Mouse (Mus musculus) frontal cortex, postnatal 14 days (tissue): ENCODE results near the gene Slc4a4.
A peak's percentile ranks its signal among the peaks of the same experiment; 100 is the strongest.

Source experiments
- DNase-seq, 2 experiments: peaks; one replicate each; pipeline ENCODE4 v3.0.0; 2022; ENCODE audit warnings: low spot score in 2 of 2

The Slc4a4 gene

DNA sequence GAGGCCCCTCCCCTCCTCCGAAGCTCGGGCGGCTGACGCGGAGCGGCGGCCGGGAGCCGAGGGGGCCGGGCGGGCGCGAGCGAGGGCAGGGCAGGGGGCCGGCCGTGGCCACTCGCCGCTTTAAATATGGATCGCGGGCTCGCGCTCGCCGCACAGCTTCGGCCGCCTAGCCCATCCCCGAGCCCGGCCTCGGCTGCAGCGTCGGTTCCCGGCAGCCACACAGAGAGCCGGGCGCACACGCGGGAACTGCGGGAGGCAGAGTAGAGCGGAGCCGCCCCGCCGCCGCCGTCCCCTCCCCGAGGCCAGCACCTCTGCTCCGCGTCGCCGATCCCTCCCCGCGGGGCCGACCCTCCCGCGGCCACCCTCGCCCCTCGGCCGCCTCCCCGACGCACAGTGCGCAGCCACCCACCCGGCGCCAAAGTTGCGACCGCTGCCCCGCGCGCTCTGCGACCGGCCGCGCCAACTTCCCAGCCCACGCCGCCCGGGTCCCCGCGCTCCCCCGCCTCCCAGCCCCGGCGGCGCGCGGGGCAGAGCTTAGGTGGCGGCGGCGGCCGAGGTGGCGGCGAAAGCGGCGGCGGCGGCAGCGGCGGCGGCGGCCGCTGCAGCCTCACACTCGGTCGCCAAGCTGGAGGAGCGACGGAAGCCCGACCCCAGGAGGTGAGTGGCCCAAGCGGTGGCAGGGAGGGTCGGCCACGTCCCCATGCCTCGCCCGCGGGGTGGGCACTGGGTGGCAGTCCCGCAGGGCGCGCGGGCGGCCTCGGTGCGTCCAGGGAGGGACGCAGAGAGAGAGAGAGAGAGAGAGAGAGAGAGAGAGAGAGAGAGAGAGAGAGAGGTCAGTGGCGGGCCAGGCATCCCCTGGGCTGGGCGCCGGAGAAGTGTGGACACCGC is at the start of gene Slc4a4:
Gene Slc4a4, plus strand, starts transcription at position 151 of the 888 bp plus-strand sequence.
- no peak for DNase-seq

DNA sequence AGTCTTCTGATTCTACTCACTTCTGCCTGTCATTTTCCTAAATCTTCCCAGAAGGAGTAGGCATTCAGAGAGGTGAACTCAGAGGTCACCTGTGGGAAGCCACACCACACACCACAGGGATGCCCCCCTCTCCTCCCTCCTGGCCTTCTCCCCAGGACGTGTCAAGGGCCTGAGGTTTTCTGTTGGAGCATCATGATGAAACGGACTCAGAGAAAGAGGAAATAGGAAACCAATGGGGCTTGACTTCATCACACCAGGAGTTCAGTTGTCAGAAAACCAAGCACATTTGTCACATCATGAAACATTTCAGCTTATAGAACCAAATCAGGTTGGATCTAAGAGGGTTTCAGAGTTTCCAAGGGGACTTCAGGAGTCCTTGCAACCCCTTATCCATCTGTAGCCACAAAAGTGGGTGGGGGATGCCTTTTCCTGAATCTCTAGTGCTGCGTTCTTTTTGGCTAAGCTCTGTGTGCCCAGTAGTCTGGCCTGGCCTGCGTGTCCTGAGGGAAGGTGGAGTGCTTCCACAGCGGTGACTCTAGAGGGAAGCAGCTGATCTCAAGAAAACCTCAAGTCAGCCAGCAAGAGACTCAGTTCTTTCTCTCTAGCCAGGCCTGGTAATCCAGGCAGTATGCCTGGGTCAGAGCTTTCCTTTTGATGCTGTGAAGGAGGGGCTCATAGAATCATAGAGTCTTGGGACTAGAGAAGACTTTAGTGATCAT is 46.4 kb upstream of the Slc4a4 start:
- no peak for DNase-seq

DNA sequence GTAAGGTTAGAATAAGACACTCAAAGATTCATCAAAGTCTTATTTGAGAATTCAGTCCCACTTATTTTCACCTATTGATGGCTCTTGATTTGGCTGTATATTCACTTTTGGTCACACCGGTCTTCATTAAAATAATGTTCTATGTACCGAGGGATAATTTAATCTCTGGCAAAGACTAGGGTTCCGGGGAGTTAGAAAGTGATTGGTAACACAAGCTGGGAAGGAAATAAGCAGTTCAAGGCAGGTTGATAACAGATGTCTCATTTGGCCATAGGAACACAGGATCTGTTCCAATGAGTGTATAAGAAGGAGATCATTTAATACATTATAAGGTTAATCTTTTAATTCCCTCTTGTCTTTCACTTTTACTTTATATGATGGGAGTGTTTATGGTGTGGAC is 29.3 kb upstream of the Slc4a4 start:
- DNase-seq, result no peak

DNA sequence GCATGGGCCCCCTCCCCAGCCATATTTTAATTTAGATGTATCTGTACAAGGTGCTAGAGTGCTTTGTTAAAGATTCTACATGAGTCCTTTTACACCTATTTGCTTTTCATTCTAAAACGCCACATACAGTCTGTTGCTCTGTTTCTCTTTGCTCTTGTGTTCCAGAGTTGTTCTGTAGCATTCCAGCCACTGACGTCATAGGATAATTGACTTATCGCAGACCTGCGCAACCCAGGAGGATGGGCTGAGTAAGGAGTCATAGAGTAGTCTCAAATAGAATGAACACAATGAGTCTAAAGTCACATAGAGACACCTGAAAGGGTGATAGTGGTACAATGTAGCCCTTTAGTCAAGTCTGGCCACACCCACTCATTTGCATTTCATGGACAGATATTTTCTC is 28.8 kb upstream of the Slc4a4 start:
- no peak for DNase-seq

DNA sequence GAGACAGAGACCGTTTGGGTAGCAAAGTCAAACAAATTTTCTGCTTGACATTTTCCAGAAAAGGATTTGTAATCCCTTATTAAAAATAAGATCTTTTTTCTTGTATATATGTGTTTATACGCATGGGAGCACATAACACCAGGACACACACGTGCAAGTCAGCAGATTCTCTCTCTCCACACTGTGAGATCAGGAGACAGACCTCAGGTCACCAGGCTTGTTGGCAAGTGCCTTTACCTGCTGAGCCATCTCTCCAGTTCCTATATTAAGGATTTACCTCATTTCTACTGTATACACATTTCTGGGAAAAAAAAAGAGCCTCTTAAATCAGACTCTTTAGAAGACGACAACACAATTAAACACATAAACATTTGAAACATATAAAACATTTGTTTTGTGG is 28.4 kb upstream of the Slc4a4 start:
- DNase-seq, result no peak

DNA sequence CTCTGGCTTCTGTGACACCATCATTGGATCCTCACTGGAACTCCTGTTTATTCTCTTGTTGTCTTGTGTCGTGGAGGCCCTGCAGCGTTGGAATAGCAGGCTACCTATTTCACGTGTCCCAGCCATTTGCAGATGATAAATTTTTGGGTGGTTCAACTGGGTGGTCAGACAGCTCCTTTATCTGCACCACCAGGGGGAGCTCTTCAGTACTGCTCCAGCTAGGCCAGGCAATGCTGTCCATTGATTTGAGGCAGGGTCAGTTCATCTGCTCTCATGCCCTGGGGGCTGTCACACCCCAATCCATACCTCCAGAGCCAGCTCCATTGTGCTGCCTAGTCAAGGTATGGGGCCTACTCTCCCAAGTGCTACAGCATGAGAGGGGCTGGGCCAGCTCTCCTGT is 24.5 kb upstream of the Slc4a4 start:
- no peak for DNase-seq

DNA sequence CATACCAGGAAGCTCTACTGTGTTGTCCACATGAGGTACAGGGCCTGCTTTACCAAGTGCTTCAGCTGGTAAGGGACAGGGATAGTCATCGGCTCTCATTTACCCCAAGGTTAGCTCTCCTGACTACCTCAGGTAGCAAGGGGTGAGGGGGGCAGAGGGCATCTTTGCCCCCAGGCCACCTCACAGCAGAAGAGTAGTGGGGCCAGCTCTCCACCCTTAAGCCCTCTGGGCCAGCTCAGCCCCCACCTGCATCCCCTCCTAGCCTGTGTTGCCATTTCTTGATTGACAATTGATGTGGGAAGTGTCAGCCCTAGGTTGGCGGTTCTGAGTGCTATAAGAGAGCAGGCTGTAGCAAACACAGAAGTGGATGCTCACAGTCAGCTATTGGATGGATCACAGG is 23.8 kb upstream of the Slc4a4 start:
- no peak for DNase-seq

DNA sequence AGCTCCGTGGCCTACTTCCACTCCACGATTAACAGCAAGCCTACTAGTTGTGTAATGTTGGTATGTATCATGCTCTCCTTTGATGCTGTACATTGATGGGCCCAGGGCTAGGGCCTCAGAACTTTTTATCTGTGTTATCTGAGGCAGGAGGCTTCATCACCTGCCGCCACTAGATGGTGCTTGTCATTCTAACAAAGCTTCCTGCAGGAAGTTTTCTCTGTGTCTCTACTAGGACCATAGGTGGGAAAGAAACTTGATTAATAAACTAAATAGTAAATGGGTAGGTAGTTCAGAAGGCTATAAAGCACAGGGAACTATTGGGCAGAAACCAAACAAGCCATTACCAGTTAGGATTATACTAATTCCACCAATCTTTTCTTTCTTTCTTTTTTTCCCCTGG is 2.5 kb upstream of the Slc4a4 start:
- DNase-seq, result peak in 1 of 2 experiments; percentile 42

DNA sequence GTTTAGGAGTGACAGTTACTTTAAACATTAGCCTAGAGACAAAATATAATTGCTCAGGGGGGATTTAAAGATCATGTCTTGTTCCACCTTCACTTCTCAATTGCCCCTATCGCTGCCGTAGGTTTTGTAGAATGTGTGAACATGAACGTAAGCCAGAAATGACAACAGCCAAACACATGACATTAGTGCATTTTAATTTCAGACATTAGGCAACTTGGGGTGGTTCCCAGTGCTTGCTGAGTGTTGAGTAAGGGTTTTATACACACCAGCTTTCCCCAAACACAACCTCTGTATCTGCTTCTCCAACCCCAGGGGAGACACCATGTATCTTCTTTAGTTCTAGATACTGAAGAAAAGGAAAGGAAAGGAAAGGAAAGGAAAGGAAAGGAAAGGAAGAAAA is 1.1 kb upstream of the Slc4a4 start:
- no peak for DNase-seq

DNA sequence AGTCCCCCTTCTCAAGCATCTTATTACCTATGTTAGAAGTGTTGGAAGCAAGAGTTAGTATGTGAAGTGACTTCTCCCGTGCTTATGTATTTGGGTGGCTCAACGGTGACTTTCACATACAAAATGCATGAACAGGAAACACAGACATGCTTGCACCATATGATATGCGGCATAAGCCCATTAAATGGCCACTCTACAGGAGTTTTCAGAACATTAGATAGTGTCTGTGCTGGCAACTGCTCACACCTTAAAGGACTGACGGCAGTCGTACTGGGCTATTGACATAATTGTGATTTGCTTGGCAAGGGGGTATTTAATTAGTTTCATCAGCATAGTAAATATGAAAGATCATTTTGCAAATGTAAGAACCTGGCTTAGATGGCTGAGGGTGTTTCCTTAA is 674 bp upstream of the Slc4a4 start:
- no peak for DNase-seq

DNA sequence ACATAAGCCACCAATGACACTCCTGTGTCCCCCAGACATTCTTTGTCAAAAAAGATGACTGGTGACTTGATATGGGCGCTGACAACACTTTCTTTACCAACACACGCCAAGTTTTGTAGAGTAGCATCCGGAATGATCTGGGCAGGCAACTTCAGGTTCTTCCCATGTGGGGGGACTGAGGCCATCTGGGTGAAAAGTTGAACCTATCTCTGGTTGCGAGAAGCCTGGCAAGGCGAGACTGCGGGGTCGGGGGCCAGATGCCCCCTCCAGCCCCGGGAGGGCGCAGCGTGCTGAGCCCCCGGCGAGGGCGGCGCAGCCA is 310 bp upstream of the Slc4a4 start:
- no peak for DNase-seq

DNA sequence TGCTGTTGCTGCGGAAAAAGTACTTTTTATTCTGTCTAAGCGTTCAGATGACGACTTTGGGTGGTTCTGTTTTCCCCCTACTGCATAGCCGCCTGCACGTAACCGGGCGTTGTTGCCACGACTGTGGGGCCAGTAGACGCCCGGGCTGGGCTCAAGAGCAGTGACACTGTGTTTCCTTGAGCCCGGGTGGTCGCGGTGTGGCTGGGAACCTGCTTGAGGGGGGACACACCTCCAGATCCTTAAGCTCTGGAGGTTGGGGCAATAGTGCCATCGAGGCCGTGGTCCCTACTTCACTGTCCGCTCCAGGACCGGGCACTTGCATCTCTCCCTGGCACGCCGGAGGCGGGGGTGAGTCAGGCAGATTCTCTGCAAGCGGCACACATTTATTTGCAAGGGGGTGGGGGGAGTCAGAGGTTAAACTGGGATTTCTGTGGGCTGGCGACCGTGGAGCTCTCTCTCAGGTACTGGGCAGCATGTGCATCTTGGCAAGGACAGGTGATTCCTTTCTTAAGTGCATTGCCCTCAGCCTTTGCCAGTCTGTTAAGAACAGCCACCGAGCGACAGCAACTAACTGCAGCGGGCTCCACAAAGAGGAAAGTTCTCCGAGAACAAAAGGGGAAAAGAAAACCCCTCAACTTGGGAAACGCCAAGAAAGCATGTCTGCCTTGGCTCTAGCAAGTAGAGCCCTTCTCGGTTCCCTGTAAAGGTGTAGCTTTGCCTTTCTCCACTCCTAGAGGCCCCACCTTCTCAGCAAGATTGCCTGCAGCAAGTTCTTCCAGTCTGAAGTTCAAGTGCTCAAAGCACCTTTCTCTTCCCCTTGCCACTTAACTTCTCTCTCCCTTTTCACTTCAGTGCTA is 1.2 kb downstream of the Slc4a4 start:
- DNase-seq, result no peak

DNA sequence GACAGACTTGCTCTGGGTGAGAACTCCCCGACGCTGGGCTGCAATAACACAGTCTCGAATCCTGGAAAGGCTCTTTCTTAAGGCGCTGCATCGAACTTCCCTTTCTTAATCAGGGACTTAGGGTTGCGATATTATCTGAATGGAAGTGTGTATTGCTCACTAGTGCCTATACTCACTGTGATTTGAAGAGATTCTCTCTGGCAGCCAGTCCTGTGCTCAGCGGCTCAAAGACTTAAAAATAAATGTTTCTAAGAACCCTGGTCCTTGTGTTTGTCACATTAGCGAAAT is 1.7 kb downstream of the Slc4a4 start:
- no peak for DNase-seq

DNA sequence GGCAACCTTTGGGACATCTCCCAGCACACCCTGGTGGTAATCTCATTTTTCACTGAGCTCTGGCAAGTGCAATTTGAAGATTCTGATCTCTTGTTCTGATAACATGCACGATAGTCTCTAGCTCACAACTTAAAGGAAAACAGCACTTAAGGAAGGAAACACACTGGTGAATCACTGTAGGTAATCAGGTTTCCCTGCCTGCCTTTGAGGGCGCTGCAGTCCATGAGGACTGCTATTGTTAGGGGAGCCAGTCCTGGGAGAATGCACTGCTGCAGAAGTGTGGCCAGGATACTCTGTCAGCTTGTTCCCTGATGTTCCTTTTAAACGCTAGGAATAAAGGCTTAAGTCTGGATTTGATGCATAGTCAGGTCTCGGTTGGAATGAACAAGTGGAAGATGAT is 2.7 kb downstream of the Slc4a4 start:
- DNase-seq, result no peak

DNA sequence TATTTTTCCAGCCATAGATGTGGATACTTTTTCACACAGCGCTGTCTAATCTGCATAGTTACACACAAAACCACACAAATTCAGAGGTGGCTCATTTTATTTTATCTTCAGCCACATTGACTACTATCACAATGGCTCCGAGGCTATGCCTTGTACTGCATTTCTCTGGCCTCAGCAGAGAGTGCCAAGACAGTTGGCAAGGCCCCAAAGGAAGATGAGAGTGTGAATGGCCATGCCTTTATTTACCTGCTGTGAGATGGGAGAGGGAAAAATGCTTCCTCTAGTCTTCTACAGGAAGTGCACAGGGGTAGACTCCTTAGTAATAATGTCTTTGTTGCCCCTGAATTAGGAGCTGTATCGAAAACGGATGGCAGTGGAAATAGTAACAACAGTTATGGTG is 3.5 kb downstream of the Slc4a4 start:
- DNase-seq, result no peak

DNA sequence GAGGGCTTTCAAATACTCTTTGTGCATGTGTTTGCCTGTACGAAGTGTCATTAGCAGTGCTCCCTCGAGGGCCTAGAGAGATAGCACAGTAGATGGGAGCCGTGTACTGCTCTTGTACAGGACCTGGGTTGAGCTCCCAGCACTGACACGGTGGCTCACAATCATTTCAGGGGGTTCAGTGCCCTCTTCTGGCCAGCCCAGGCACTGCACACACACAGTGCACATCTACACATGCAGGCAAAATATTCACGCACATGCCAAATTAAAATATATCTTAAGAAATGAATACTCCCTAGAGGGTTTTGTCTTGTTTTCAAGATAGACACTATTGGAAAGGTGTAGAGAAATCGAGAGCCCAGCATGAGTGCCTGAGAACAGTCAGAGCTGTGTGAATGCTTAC is 10.0 kb downstream of the Slc4a4 start:
- no peak for DNase-seq

DNA sequence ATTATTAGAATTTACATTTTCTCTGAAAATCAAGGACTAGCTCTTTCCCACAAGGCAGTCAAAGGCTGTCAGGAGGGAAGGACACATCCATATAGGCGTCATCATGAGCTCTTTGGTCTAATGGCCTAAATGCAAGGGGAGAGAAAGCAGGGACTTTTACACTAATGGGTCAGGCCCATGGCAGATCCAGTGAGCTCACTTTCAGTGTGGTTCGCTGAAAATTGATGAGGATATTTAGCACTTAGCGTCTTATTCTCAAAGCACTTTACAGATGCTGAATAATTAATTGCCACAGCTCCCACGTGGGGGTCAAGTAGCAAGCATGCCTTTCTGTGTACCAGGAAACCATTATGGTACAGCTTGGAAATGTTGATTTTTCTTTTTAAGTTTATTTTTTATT is 16.5 kb downstream of the Slc4a4 start:
- no peak for DNase-seq

DNA sequence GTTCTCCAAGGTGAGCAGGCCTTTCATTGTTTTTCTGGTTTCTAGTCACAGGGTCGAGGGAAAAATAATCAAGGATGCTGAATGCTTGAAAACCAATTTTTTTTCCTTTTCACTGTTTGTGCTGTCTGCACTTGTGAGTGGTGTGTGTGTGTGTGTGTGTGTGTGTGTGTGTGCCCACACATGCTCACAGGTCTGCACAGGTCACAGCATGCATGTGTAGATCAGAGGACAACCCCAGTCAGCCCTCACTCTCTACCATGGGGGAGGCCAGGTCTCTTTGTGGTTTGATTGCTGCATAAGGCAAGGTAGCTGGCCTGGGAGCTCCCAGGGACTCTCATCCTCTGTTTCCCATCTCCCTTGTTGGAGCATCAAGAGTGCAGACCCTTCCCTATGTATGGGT is 16.9 kb downstream of the Slc4a4 start:
- DNase-seq, result no peak

DNA sequence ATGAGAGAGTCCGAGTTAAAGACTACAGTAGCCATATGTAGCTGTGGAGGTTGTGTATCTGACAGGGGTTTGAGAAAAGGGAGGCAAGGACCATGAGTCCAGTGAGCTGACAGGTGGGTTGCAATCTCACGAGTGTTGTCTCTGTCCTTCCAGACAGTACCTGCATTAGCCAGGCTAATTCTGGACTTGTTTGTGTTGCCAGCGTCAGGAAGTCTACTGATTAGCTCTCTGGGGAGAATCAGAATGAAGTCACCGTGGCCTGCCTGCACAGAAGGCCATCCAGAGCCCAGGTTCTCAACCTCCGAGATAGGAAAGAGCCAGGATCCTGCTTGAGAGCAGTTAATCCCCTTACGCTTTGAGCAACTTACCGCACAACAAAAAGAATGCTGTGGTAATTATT is 18.2 kb downstream of the Slc4a4 start:
- no peak for DNase-seq

DNA sequence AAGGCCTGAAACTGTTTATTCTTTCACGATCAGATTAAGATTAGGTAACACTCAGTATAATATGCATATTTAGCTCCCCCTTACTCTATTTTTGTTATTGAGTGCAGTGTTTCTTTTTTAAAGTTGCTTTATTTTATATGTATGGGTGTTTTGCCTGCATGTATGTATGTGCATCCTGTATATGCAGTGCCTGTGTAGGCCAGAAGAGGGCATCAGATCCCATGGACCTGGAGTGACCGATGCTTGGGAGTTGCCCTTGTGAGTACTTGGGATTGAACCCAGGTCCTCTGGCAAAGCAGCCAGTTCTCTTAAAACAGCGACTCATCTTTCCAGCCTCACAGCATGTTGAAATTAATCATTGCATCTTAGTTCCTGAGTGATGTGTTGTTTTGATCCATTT is 21.0 kb downstream of the Slc4a4 start:
- no peak for DNase-seq

DNA sequence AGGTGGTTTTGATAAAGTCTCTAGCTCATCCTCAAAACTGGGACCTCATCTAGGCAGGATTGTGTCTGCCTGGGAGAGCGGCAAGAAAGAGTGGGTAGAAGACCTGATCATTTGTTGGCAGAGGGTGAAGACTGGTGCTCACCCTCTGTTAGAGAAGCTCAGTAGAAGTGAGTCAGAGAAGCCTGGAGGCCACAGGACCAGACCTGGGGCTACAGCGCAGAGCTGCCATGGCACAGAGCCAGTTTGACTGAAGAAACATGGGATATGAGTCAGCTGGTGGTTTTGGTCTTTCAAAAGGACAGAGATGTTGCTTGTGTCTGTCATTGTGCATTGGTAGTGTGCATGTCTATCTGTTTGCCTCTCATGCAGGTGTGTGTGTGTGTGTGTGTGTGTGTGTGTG is 26.0 kb downstream of the Slc4a4 start:
- DNase-seq, result no peak

DNA sequence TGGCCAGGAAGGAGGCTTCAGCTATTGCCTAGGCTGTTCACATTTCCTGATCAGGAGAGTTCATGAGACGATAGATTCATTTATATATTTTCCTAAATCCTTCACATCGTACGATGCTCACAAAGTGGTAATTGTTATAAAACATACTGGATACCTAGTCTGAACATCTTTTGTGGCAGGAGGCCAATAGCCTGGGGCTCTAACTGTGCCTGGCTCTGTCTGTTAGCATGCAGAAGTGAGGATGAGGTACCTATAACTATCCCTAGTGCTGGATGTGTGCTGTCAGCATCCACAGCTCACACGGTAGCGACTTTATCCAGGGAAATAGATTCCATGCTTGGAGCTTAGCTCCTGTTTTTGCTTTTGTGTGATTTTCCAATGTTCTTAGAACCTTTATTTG is 28.5 kb downstream of the Slc4a4 start:
- DNase-seq, result no peak

DNA sequence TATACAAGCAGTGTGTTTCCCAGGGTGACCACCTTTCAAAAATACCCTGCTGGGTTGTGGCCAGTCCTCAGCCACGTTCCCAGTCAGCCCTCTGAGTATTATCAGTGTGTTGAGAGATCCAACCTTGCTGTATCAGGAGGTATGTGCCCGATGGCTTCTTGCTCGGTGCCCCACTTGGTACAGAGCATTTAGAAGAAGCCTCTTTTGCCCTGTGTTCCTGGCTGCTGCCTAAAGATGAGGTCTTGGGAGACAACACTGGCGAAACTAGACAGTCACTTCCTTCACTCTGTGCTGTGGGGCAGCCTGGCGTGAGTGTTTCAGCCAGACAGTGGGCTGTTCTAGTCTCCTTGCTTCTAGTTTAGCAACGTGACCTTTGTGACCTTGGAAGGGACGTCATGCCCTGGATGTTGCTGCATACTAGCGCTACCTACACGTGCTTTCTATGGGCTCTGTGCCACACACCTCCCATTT is 29.9 kb downstream of the Slc4a4 start:
- DNase-seq, result no peak
